Comparison of ENCODE assay signal across 26 mouse cellular contexts in the genomic region with DNA sequence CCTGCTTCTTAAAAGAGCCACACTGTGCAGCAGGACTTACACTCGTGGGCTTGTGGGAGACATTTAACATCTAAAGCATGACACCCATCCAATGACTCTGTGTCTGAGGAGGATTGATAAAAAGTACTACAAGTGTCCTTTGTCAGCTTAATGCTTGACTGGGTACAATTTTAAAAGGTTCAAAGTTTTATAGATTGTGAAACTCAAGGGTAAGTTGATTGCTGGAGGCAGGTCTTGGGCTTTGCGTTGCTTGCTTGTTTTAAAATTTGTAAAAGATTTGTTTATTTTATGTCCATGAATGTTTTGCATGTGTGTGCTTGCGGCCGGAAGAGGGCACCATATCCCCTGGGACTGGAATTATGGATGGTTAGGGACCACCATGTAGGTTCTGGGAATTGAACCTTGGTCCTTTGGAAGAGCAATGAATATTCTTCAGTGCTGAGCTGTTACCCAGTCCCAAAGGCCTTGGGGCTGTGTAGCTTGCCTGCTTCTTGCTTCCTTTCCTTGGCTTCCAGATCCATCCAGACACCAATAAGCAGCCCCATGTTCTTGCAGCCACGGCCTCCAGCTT. TPM values are rescaled to one million over a fixed set of nuclear protein-coding genes. Genes with fewer than 3 reads are reported as not detected.
A peak's percentile ranks its signal among the peaks of the same experiment; 100 is the strongest.
DNase-seq lines count a peak whose midpoint lies in the region; ATAC-seq and TF ChIP-seq lines count a peak whose summit lies in the region.
"Had no signal": no experiment of that assay in that cellular context is flagged by ENCODE, and none has a peak within 500 bp of the region (broad histone marks: within the 10 kb centered on the region; RNA-seq: fewer than 3 reads in every experiment).

No protein-coding gene starts in this region.

- H3K27ac ChIP-seq in hindbrain, embryonic 10.5 days, result peak overlapping the region; percentile 9; the same call in 1 of the 2 replicates
- H3K27ac ChIP-seq in hindbrain, embryonic 16.5 days (ENCODE audit: low read depth, low read length), result no peak overlapping the region
- peak overlapping the region; percentile 83 for H3K27ac ChIP-seq in bone marrow, adult 2 months (ENCODE audit: control insufficient read depth, insufficient read depth, low read depth, low read length, poor library complexity)
- H3K27ac ChIP-seq in liver, embryonic 16.5 days (ENCODE audit: low read length), result peak overlapping the region; percentile 97
- no peak overlapping the region for H3K27ac ChIP-seq in kidney, embryonic 16.5 days (ENCODE audit: low read length)
- H3K27ac ChIP-seq: heart, embryonic 15.5 days; hindbrain, embryonic 15.5 days; intestine, embryonic 15.5 days; lung, embryonic 15.5 days; neural tube, embryonic 12.5 days had no signal

- no peak overlapping the region for H3K4me3 ChIP-seq in hindbrain, embryonic 10.5 days
- H3K4me3 ChIP-seq in hindbrain, embryonic 16.5 days (ENCODE audit: low read length), result no peak overlapping the region
- H3K4me3 ChIP-seq in bone marrow, adult 2 months (replicated peaks; ENCODE audit: control insufficient read depth, low read depth, low read length), result no peak overlapping the region
- peak overlapping the region; percentile 30 for H3K4me3 ChIP-seq in erythroblast, embryonic 14.5 days (replicated peaks)
- H3K4me3 ChIP-seq in liver, embryonic 16.5 days (ENCODE audit: low read depth, low read length), result no peak overlapping the region
- H3K4me3 ChIP-seq in kidney, embryonic 16.5 days (ENCODE audit: low read length), result no peak overlapping the region
- H3K4me3 ChIP-seq: heart, embryonic 15.5 days; hindbrain, embryonic 15.5 days; intestine, embryonic 15.5 days; lung, embryonic 15.5 days; neural tube, embryonic 12.5 days had no signal

- H3K4me1 ChIP-seq in hindbrain, embryonic 10.5 days (replicated peaks), result peaks cover 15% of the 10 kb centered on the region
- no peaks in the 10 kb centered on the region; the same call in 1 of the 2 replicates for H3K4me1 ChIP-seq in hindbrain, embryonic 16.5 days (ENCODE audit: control insufficient read depth, insufficient read depth, low read depth, low read length)
- H3K4me1 ChIP-seq in bone marrow, adult 2 months (ENCODE audit: control insufficient read depth, insufficient read depth, low read length), result peaks cover 4% of the 10 kb centered on the region; the same call in 1 of the 2 replicates
- peaks cover 96% of the 10 kb centered on the region for H3K4me1 ChIP-seq in erythroblast, embryonic 14.5 days (ENCODE audit: control insufficient read depth)
- peaks cover 65% of the 10 kb centered on the region for H3K4me1 ChIP-seq in liver, embryonic 16.5 days (ENCODE audit: control insufficient read depth, low read depth, low read length)
- no peaks in the 10 kb centered on the region for H3K4me1 ChIP-seq in kidney, embryonic 16.5 days (ENCODE audit: insufficient read depth, low read length)
- H3K4me1 ChIP-seq: heart, embryonic 15.5 days; intestine, embryonic 15.5 days; lung, embryonic 15.5 days had no signal

- no peak for ATAC-seq in hindbrain, embryonic 16.5 days
- ATAC-seq in liver, embryonic 16.5 days (ENCODE audit: low read depth), result 0 out of 2 replicates have a peak, but pooled peaks have one; percentile 14
- no peak for ATAC-seq in kidney, embryonic 16.5 days (ENCODE audit: low FRiP score, low TSS enrichment)
- ATAC-seq: forebrain, embryonic 14.5 days had no signal

- WGBS in hindbrain, embryonic 10.5 days, result 85% methylated on average over 5 of the region's 5 CpGs
- 92% methylated on average over 5 of the region's 5 CpGs for WGBS in hindbrain, embryonic 16.5 days
- WGBS in bone marrow, adult 2 months, result 74% methylated on average over 5 of the region's 5 CpGs
- WGBS in liver, embryonic 16.5 days (ENCODE audit: insufficient replicate concordance), result 68% methylated on average over 5 of the region's 5 CpGs
- 90% methylated on average over 5 of the region's 5 CpGs for WGBS in kidney, embryonic 16.5 days

- H3K36me3 ChIP-seq in hindbrain, embryonic 10.5 days, result no peaks in the 10 kb centered on the region
- H3K36me3 ChIP-seq in hindbrain, embryonic 16.5 days (ENCODE audit: control insufficient read depth, insufficient read depth, low read length), result no peaks in the 10 kb centered on the region
- H3K36me3 ChIP-seq in erythroblast, embryonic 14.5 days (ENCODE audit: control insufficient read depth), result peaks cover 46% of the 10 kb centered on the region
- no peaks in the 10 kb centered on the region for H3K36me3 ChIP-seq in liver, embryonic 16.5 days (ENCODE audit: control insufficient read depth, insufficient read depth)
- no peaks in the 10 kb centered on the region for H3K36me3 ChIP-seq in kidney, embryonic 16.5 days (ENCODE audit: insufficient read depth, low read length)
- H3K36me3 ChIP-seq: heart, embryonic 15.5 days; hindbrain, embryonic 15.5 days; intestine, embryonic 15.5 days; lung, embryonic 15.5 days; neural tube, embryonic 12.5 days had no signal

- H3K4me2 ChIP-seq in hindbrain, embryonic 16.5 days (ENCODE audit: low read length), result no peak overlapping the region
- H3K4me2 ChIP-seq in liver, embryonic 16.5 days (ENCODE audit: low read depth, low read length), result peak overlapping the region; percentile 58
- H3K4me2 ChIP-seq in kidney, embryonic 16.5 days (replicated peaks; ENCODE audit: low read depth, low read length), result no peak overlapping the region
- H3K4me2 ChIP-seq: heart, embryonic 15.5 days; hindbrain, embryonic 15.5 days; intestine, embryonic 15.5 days; lung, embryonic 15.5 days; neural tube, embryonic 12.5 days had no signal

- DNase-seq in hindbrain, embryonic 10.5 days (ENCODE audit: low spot score), result no peak
- no peak for DNase-seq in yolk sac, embryonic 10.5 days (ENCODE audit: low spot score)
- DNase-seq: adrenal gland, postnatal 10 days; B cell, adult 2 months; cerebellum, adult 9-10 months; heart, postnatal 4 days; kidney, adult 8-10 months; kidney, postnatal 4 days; lung, postnatal 4 days; midbrain, embryonic 14.5 days; retina, postnatal 1 day; right cerebral cortex, postnatal 25 days; spleen, adult 18-20 months; thymus, postnatal 36 days had no signal

- TF ChIP-seq CTCF in bone marrow, adult 2 months (IDR thresholded peaks at IDR 0.05; ENCODE audit: control insufficient read depth, insufficient read depth, low read length), result no peak

- no peak overlapping the region for H3K9ac ChIP-seq in hindbrain, embryonic 16.5 days (ENCODE audit: low read depth, low read length)
- peak overlapping the region; percentile 55 for H3K9ac ChIP-seq in liver, embryonic 16.5 days (ENCODE audit: low read depth, low read length)
- no peak overlapping the region for H3K9ac ChIP-seq in kidney, embryonic 16.5 days (replicated peaks; ENCODE audit: low read length)
- H3K9ac ChIP-seq: heart, embryonic 15.5 days; hindbrain, embryonic 15.5 days; intestine, embryonic 15.5 days; lung, embryonic 15.5 days; neural tube, embryonic 12.5 days had no signal

- no peaks in the 10 kb centered on the region for H3K27me3 ChIP-seq in hindbrain, embryonic 10.5 days (ENCODE audit: insufficient read depth, poor library complexity, severe bottlenecking)
- no peaks in the 10 kb centered on the region for H3K27me3 ChIP-seq in hindbrain, embryonic 16.5 days (replicated peaks; ENCODE audit: control insufficient read depth, insufficient read depth, low read length)
- no peaks in the 10 kb centered on the region for H3K27me3 ChIP-seq in erythroblast, embryonic 14.5 days (ENCODE audit: control insufficient read depth)
- no peaks in the 10 kb centered on the region for H3K27me3 ChIP-seq in liver, embryonic 16.5 days (ENCODE audit: control insufficient read depth, insufficient read depth, low read depth, low read length)
- H3K27me3 ChIP-seq in kidney, embryonic 16.5 days (ENCODE audit: insufficient read depth, low read length), result no peaks in the 10 kb centered on the region
- H3K27me3 ChIP-seq: heart, embryonic 15.5 days; hindbrain, embryonic 15.5 days; intestine, embryonic 15.5 days; lung, embryonic 15.5 days; neural tube, embryonic 12.5 days had no signal

- TF ChIP-seq POLR2A in bone marrow, adult 2 months (IDR thresholded peaks at IDR 0.05; ENCODE audit: borderline replicate concordance, control insufficient read depth, low read depth, low read length), result no peak

- no peaks in the 10 kb centered on the region for H3K9me3 ChIP-seq in hindbrain, embryonic 10.5 days
- no peaks in the 10 kb centered on the region for H3K9me3 ChIP-seq in hindbrain, embryonic 16.5 days (ENCODE audit: control insufficient read depth, low read length)
- peaks cover 7% of the 10 kb centered on the region; the same call in 1 of the 2 replicates for H3K9me3 ChIP-seq in erythroblast, embryonic 14.5 days (ENCODE audit: control insufficient read depth, low read length)
- H3K9me3 ChIP-seq in liver, embryonic 16.5 days (replicated peaks; ENCODE audit: control insufficient read depth, low read length), result no peaks in the 10 kb centered on the region
- H3K9me3 ChIP-seq in kidney, embryonic 16.5 days (ENCODE audit: low read length), result no peaks in the 10 kb centered on the region
- H3K9me3 ChIP-seq: heart, embryonic 15.5 days; hindbrain, embryonic 15.5 days; intestine, embryonic 15.5 days; lung, embryonic 15.5 days; neural tube, embryonic 12.5 days had no signal

RNA-seq across cellular contexts. Expression of gene Fcnb, which starts 19.5 kb away (rescaled TPM):
- not detected in 2 replicates for polyA plus RNA-seq in hindbrain, embryonic 10.5 days (2016; fragmentation: Nextera tagmentation; extraction: Ambion mirVana)
- polyA plus RNA-seq in hindbrain, embryonic 16.5 days (2015; fragmentation: Nextera tagmentation; extraction: Ambion mirVana), result not detected in 2 replicates
- 79.1 and 132 TPM in 2 replicates for polyA plus RNA-seq in bone marrow, adult 2 months (2011; ENCODE audit: insufficient read depth, insufficient read length, low replicate concordance, missing spikeins)
- not detected in 2 replicates for polyA plus RNA-seq in erythroblast, embryonic 14.5 days (2012)
- polyA plus RNA-seq in liver, embryonic 16.5 days (2015; fragmentation: Nextera tagmentation; extraction: Ambion mirVana), result 66.0 and 66.9 TPM in 2 replicates
- 0.40 TPM in 1 of 2 replicates, not detected in the other for polyA plus RNA-seq in kidney, embryonic 16.5 days (2015; fragmentation: Nextera tagmentation; extraction: Ambion mirVana)
- polyA plus RNA-seq: cortical plate, adult 2 months; forebrain, embryonic 14.5 days; hindbrain, embryonic 15.5 days; midbrain, embryonic 14.5 days had no signal

Comparison
In these comparisons a context has a peak if more than half of its experiments do, and no peak if none do; other contexts are left out.
1. H3K27ac ChIP-seq: peak in hindbrain, embryonic 10.5 days (single experiment), bone marrow, adult 2 months (single experiment) and liver, embryonic 16.5 days (single experiment); none in hindbrain, embryonic 16.5 days (single experiment) and kidney, embryonic 16.5 days (single experiment).
2. RNA of gene Fcnb, which starts 19.5 kb away (polyA plus RNA-seq): 79.1 to 132 TPM in bone marrow, adult 2 months and 66.0 to 66.9 TPM in liver, embryonic 16.5 days; 0.40 TPM in kidney, embryonic 16.5 days, not detected in erythroblast, embryonic 14.5 days, not detected in hindbrain, embryonic 16.5 days and not detected in hindbrain, embryonic 10.5 days; every median in the first group is over 10 times any median in the second.